Mouse (Mus musculus): ENCODE data around the gene Rundc3a. TPM values are rescaled to one million over a fixed set of nuclear protein-coding genes. Genes with fewer than 3 reads are reported as not detected.
A peak's percentile ranks its signal among the peaks of the same experiment; 100 is the strongest.

Gene Rundc3a
- polyA plus RNA-seq, 1 experiment from 2014 or later, result 151 TPM

DNA sequence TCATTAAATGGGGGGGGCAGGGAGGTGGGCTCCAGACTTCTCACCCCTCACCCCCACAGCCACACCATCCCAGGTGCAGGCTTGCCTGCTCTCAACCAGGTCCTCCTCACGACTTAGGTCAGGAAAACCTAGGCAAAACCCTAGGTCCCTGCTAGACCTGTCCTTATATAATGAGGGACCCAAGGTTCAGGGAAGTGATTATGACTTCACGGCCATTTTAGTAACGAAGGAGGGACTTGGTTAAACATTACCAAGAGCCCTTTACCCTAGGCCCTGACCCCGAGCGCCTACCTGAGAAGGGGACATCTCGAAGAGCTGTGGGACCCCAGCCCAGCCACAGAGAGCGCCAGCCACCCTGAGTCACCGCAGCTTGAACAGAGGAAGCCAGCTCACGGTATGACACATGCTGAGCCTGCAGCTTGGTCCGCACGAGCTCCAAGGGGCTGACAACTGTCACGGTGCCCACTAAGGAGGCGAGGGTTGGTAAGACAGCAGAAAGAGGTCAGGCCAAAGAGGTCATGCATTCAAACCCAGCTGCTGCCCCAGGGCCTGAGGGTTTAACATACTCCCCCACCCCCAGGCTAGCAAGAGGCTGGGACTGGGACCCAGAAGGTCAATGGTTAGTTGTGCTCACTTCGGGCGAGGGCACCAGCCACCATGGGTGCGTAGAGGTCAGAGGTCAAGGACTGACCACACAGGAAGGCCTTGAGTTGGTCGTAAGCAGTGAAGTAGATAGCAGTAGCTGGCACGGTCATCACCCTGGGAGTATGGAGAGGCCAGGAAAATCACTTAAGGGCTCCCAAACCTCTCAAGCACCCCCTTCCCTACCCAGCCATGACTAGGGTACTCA, 11.2 kb downstream of the Rundc3a start:
- H3K36me3 ChIP-seq (ENCODE audit: control insufficient read depth, insufficient read depth, low read length), result peaks cover 27% of the 10 kb centered on the region
- no peak overlapping the region for H3K4me2 ChIP-seq (ENCODE audit: low read length)
- no peaks in the 10 kb centered on the region for H3K27me3 ChIP-seq (ENCODE audit: control insufficient read depth, insufficient read depth, low read depth, low read length)
- WGBS, result 86% methylated on average over 18 of the region's 18 CpGs
- no peak for ATAC-seq
- peaks cover 35% of the 10 kb centered on the region for H3K4me1 ChIP-seq (ENCODE audit: control insufficient read depth, insufficient read depth, low read length)
- no peak overlapping the region for H3K27ac ChIP-seq (ENCODE audit: low read length)
- H3K4me3 ChIP-seq (ENCODE audit: low read depth, low read length), result no peak overlapping the region
- H3K9ac ChIP-seq (ENCODE audit: low read depth, low read length), result peak overlapping the region; percentile 34; the same call in 1 of the 2 replicates
- H3K9me3 ChIP-seq (replicated peaks; ENCODE audit: control insufficient read depth, low read length, poor library complexity, severe bottlenecking), result no peaks in the 10 kb centered on the region

DNA sequence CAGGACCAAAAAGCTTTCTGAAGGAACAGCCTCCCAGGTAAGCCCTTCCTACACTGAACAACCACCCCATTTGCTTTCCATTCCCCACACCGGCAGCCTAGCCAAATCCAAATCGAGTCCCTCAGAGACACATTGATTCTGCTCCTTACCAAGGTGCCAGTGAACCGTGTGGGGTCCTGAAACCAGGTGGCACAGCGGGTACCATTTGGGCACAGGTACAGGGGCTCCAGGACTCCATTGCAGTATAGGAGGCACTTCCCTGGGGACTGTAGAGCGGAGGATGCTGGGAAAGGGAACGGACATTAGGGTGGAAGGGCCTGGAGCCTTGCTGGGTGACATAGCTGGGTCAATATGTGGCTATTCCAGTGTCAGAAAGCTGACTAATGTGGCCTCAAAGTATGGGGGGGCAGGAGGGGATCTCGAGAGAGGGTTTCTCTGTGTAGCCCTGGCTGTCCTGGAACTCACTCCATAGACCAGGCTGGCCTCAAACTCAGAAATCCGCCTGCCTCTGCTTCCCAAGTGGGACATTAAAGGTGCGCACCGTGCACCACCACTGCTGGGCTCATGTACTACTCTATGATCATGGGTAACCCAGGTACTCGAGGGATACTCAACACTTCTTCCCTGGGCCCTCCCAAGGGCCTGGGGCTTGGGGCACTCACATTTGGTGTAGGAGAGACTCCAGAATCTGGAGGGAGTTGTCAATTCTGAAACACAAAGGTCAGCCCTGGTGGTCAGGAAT, 12.5 kb downstream of the Rundc3a start:
- Histone ChIP-seq H3K4me2 (ENCODE audit: low read length) (peak overlapping the region; percentile 91), H3K4me1 (ENCODE audit: control insufficient read depth, insufficient read depth, low read length) (peaks cover 35% of the 10 kb centered on the region), H3K27ac (ENCODE audit: low read length) (no peak overlapping the region), H3K27me3 (ENCODE audit: control insufficient read depth, insufficient read depth, low read depth, low read length) (no peaks in the 10 kb centered on the region), H3K9ac (ENCODE audit: low read depth, low read length) (no peak overlapping the region), H3K36me3 (ENCODE audit: control insufficient read depth, insufficient read depth, low read length) (peaks cover 20% of the 10 kb centered on the region), H3K4me3 (ENCODE audit: low read depth, low read length) (peak overlapping the region; percentile 91; the same call in 1 of the 2 replicates), H3K9me3 (replicated peaks; ENCODE audit: control insufficient read depth, low read length, poor library complexity, severe bottlenecking) (no peaks in the 10 kb centered on the region)
- ATAC-seq, result no peak
- WGBS, result 90% methylated on average over 11 of the region's 11 CpGs

DNA sequence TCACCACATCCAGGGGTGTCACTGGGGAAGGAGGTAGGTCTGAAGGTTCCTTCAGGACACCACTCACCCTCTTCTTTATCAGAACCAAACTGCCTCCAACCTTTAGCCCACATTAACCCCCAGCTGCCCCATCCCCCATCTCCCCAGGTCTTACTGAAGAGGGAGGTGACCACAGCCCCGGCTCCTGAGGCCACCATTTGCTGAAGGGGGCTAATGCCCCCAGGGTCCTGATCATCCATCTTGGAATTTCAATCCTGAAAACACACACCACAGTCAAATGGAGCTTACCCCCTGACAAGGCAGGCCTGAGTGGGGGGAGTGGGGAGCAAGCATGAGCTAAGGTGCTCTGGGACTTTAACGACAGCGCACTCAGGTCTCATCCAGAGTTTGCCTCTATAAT, 13.2 kb downstream of the Rundc3a start:
- H3K9me3 ChIP-seq (replicated peaks; ENCODE audit: control insufficient read depth, low read length, poor library complexity, severe bottlenecking), result no peaks in the 10 kb centered on the region
- peak overlapping the region; percentile 91 for H3K4me3 ChIP-seq (ENCODE audit: low read depth, low read length)
- H3K27me3 ChIP-seq (ENCODE audit: control insufficient read depth, insufficient read depth, low read depth, low read length), result no peaks in the 10 kb centered on the region
- peak overlapping the region; percentile 88; the same call in 1 of the 2 replicates for H3K27ac ChIP-seq (ENCODE audit: low read length)
- peaks cover 35% of the 10 kb centered on the region for H3K4me1 ChIP-seq (ENCODE audit: control insufficient read depth, insufficient read depth, low read length)
- peaks cover 20% of the 10 kb centered on the region for H3K36me3 ChIP-seq (ENCODE audit: control insufficient read depth, insufficient read depth, low read length)
- H3K9ac ChIP-seq (ENCODE audit: low read depth, low read length), result peak overlapping the region; percentile 90
- H3K4me2 ChIP-seq (ENCODE audit: low read length), result peak overlapping the region; percentile 91
- no peak for ATAC-seq
- WGBS, result 6% methylated on average over 3 of the region's 3 CpGs

DNA sequence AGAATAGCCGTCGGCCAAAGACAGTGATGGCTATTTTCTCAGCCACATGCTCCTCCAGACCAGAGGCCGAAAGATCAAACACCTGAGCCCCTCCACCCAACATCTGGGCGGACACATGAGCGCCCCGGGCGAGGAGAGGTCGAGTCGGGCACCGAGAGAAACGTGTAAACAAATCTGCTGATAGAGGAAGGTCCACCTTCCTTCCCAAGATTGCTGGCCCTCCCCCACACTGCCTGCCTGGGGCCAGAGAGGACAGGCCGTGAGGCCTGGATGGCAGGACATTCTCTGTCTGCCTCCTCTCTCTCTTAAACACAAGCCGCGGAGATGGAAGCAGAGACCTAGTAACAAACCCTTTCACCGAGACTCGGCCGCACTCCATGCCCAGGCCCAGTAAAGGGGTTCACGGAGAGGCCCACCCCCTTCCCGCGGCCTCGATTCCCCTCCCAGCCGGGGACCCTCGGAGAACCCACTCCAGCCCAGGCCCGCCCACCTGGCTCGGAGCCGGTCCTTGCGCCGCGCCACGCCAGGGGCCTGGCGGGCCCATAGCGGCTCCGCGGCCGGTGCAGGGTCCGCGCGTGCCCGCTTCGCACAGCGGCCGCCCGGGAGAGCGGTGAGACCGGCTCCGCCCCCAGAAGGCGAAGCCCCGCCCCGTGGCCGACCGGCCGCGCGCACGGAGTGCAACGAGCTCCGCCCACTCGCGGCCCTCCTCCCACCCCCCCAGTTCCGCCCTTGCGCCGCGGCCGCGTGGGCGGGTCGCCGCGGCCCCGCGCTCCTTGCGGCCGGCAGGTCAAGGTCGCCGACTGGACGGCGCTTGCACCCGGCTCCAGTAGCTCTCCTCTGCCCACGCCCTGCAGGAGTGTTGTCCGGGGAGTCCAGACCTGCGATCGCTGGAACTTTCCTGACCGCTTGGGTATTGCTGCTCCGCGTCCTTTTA, 14.0 kb downstream of the Rundc3a start:
- peak overlapping the region; percentile 90 for H3K9ac ChIP-seq (ENCODE audit: low read depth, low read length)
- H3K4me2 ChIP-seq (ENCODE audit: low read length), result peak overlapping the region; percentile 91
- H3K36me3 ChIP-seq (ENCODE audit: control insufficient read depth, insufficient read depth, low read length), result peaks cover 18% of the 10 kb centered on the region
- peak overlapping the region; percentile 88 for H3K27ac ChIP-seq (ENCODE audit: low read length)
- ATAC-seq, result peak; percentile 74
- no peaks in the 10 kb centered on the region for H3K27me3 ChIP-seq (ENCODE audit: control insufficient read depth, insufficient read depth, low read depth, low read length)
- peak overlapping the region; percentile 91 for H3K4me3 ChIP-seq (ENCODE audit: low read depth, low read length)
- peaks cover 35% of the 10 kb centered on the region for H3K4me1 ChIP-seq (ENCODE audit: control insufficient read depth, insufficient read depth, low read length)
- no peaks in the 10 kb centered on the region for H3K9me3 ChIP-seq (replicated peaks; ENCODE audit: control insufficient read depth, low read length, poor library complexity, severe bottlenecking)
- under 1% methylated on average over 84 of the region's 85 CpGs for WGBS

DNA sequence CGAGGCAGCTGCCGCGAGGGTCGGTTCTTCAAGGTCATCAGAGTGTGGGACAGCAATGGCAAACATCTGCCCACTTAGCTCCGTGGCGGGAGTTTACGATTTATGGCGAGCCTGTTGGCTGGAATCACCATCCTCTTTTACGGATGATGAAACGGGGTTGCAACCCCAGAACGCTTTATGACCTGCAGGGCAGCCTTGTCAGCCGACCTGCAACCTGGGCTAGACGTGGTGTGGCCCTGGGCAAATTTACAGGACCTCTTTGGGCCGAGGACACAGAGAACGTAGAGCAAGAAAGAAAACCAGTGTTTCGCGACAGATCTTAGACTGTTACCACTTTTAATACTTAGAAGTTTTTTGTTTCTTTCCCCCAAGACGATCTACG, 14.6 kb downstream of the Rundc3a start, which contains the start of gene Slc25a39:
TSS of gene Slc25a39 (minus strand) at position 113 of the 382 bp plus-strand sequence.
- peak within 1 kb of the TSS; percentile 90 for H3K9ac ChIP-seq (ENCODE audit: low read depth, low read length)
- 2% methylated on average over 19 of the region's 19 CpGs for WGBS
- 0 out of 2 replicates have a peak, but pooled peaks have one; percentile 3 for ATAC-seq
- H3K4me1 ChIP-seq (ENCODE audit: control insufficient read depth, insufficient read depth, low read length), result peaks cover 35% of the 10 kb centered on the region
- H3K36me3 ChIP-seq (ENCODE audit: control insufficient read depth, insufficient read depth, low read length), result peaks cover 13% of the 10 kb centered on the region
- peak within 1 kb of the TSS; percentile 88 for H3K27ac ChIP-seq (ENCODE audit: low read length)
- H3K9me3 ChIP-seq (replicated peaks; ENCODE audit: control insufficient read depth, low read length, poor library complexity, severe bottlenecking), result no peaks in the 10 kb centered on the region
- peak within 1 kb of the TSS; percentile 91 for H3K4me2 ChIP-seq (ENCODE audit: low read length)
- peak within 1 kb of the TSS; percentile 91 for H3K4me3 ChIP-seq (ENCODE audit: low read depth, low read length)
- no peaks in the 10 kb centered on the region for H3K27me3 ChIP-seq (ENCODE audit: control insufficient read depth, insufficient read depth, low read depth, low read length)

DNA sequence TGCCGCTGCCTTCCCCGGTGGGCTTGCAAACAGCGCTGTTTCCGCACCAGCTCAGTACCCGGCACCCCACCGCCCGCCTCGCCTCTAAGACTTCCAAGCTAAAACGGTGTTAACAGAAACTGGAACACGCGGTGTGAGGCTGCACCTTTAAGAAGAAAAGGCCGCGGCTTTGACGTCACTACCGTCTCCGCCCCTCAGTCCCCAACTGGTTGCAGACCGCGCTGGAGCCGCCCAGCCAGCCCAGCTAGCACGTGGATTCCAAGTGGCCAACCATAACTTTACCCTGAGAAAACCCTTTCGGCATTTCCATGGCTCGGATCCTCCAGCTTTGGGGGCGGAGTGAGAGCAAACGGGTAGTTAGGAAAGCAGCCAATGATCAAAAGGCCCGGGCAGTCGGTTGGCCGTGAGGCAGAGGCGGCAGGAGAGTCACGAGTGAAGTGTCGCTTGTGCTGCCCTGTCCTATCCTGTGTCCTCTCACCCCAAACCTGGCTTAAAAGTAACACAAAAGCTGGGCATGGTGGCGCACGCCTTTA, 15.2 kb downstream of the Rundc3a start:
- H3K36me3 ChIP-seq (ENCODE audit: control insufficient read depth, insufficient read depth, low read length), result peaks cover 12% of the 10 kb centered on the region; the same call in 1 of the 2 replicates
- H3K27me3 ChIP-seq (ENCODE audit: control insufficient read depth, insufficient read depth, low read depth, low read length), result no peaks in the 10 kb centered on the region
- peak overlapping the region; percentile 88 for H3K27ac ChIP-seq (ENCODE audit: low read length)
- peak overlapping the region; percentile 41; the same call in 1 of the 2 replicates for H3K9ac ChIP-seq (ENCODE audit: low read depth, low read length)
- WGBS, result under 1% methylated on average over 32 of the region's 32 CpGs
- H3K4me1 ChIP-seq (ENCODE audit: control insufficient read depth, insufficient read depth, low read length), result peaks cover 35% of the 10 kb centered on the region
- peak; percentile 93 for ATAC-seq
- H3K9me3 ChIP-seq (replicated peaks; ENCODE audit: control insufficient read depth, low read length, poor library complexity, severe bottlenecking), result no peaks in the 10 kb centered on the region
- H3K4me2 ChIP-seq (ENCODE audit: low read length), result peak overlapping the region; percentile 91
- peak overlapping the region; percentile 91 for H3K4me3 ChIP-seq (ENCODE audit: low read depth, low read length)

DNA sequence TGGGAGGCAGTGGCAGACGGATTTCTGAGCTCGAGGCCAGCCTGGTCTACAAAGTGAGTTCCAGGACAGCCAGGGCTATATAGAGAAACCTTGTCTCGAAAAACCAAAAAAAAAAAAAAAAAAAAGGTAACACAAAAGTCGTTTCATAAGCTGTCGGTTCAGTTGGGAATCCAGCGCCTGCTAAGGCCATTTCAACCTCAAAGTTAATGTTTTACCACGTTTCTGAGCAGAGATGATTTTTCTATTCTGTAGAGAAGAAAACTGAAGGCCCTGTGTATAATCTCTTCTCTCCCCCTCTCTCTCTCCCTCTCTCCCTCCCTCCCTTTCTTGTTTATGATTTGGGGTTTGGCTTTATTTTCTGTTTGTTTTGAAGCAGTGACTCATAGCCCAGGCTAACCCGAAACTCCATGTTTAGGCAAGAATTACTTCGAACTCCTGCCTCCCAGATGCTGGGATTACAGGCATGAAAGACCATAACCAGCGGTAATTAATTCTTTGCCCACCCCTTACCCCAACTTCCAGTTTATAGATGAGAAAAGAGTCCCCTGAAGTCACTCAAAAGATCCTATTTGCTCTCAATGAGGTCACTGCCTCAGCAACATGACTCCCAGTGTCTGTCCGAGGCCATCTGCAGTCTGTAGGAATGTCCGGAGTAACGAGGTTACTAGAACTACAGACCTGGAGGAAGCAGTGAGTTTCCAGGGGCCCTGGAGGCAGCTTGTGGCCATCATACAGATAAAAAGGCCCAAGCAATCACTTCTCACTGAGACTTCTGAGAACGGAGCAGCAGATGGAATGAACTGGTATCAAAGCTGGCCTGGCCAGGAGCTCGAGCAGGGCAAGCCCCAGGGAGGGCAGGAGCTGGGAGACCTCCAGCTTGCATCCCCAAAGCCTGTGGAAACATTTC, 15.9 kb downstream of the Rundc3a start:
- Histone ChIP-seq H3K4me3 (ENCODE audit: low read depth, low read length) (peak overlapping the region; percentile 91), H3K36me3 (ENCODE audit: control insufficient read depth, insufficient read depth, low read length) (0 out of 2 replicates have a peak, but pooled peaks cover 6% of the 10 kb centered on the region), H3K27me3 (ENCODE audit: control insufficient read depth, insufficient read depth, low read depth, low read length) (no peaks in the 10 kb centered on the region), H3K27ac (ENCODE audit: low read length) (peak overlapping the region; percentile 38; the same call in 1 of the 2 replicates), H3K9ac (ENCODE audit: low read depth, low read length) (no peak overlapping the region), H3K4me2 (ENCODE audit: low read length) (peak overlapping the region; percentile 91), H3K4me1 (ENCODE audit: control insufficient read depth, insufficient read depth, low read length) (peaks cover 35% of the 10 kb centered on the region), H3K9me3 (replicated peaks; ENCODE audit: control insufficient read depth, low read length, poor library complexity, severe bottlenecking) (no peaks in the 10 kb centered on the region)
- 47% methylated on average over 15 of the region's 15 CpGs for WGBS
- ATAC-seq, result no peak

Measured in midbrain, embryonic 16.5 days (tissue).